Comparison of ENCODE assay signal across 28 mouse cellular contexts in the genomic region with DNA sequence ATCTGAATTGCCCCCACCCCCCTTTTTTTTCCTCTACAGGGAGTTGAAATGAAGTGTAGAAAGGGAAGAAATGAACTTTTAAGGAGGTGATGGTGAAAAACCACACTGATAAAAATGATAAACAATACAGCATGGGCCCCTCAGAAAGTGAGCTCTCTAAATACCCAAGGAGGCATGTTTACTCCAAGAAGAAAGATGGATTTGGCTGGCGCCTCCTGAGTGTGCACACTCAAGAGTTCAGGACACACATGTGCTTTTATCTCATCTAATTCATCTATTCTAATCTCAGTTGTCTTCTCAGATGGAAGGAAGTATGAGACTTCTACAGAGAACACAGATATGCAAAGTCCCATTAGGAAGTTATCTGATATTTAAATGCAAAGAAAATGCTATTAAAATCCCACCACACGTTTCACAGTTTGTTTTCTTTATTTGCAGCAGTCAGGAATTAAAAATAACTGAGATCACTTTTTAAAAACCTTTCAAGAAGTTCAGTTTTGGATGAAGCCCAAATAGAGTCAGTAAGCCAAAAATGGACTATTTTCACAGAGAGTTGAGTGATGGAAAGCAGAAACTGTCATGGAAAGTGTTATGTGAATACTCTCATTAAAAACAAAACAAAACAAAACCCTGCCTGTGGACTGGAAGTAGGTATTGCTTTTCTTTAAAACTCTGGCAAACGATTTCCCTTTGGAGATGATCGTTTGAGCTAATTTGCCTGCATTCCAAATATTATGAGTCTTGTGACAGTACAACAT.
DNase-seq lines count a peak whose midpoint lies in the region; ATAC-seq and TF ChIP-seq lines count a peak whose summit lies in the region.
"Had no signal": no experiment of that assay in that cellular context is flagged by ENCODE, and none has a peak within 500 bp of the region (broad histone marks: within the 10 kb centered on the region; RNA-seq: fewer than 3 reads in every experiment).

No protein-coding gene starts in this region.

- no peak for TF ChIP-seq CTCF in heart, adult 2 months (IDR thresholded peaks at IDR 0.05)

- H3K79me2 ChIP-seq in heart, adult 2 months (replicated peaks; ENCODE audit: control insufficient read depth, insufficient read depth, low read length), result no peaks in the 10 kb centered on the region

- H3K9me3 ChIP-seq in lung, embryonic 15.5 days, result no peaks in the 10 kb centered on the region
- H3K9me3 ChIP-seq in limb, embryonic 14.5 days (ENCODE audit: control insufficient read depth, low read length), result no peaks in the 10 kb centered on the region
- H3K9me3 ChIP-seq: embryonic facial prominence, embryonic 12.5 days; forebrain, embryonic 10.5 days; kidney, embryonic 15.5 days; limb, embryonic 12.5 days; liver, embryonic 12.5 days had no signal

- no peaks in the 10 kb centered on the region for H3K27me3 ChIP-seq in heart, adult 2 months (ENCODE audit: control insufficient read depth, insufficient read depth, low read length)
- H3K27me3 ChIP-seq in lung, embryonic 15.5 days, result no peaks in the 10 kb centered on the region
- no peaks in the 10 kb centered on the region for H3K27me3 ChIP-seq in limb, embryonic 14.5 days (ENCODE audit: control insufficient read depth, insufficient read depth, low read length)
- H3K27me3 ChIP-seq: embryonic facial prominence, embryonic 12.5 days; kidney, embryonic 15.5 days; limb, embryonic 12.5 days; liver, embryonic 12.5 days had no signal

- H3K27ac ChIP-seq in heart, adult 2 months, result no peak overlapping the region
- H3K27ac ChIP-seq in lung, embryonic 15.5 days, result no peak overlapping the region
- H3K27ac ChIP-seq in limb, embryonic 14.5 days (replicated peaks; ENCODE audit: low read depth, low read length), result no peak overlapping the region
- H3K27ac ChIP-seq: embryonic facial prominence, embryonic 12.5 days; forebrain, embryonic 10.5 days; hindbrain, embryonic 14.5 days; kidney, embryonic 15.5 days; limb, embryonic 12.5 days; liver, embryonic 12.5 days had no signal

- H3K36me3 ChIP-seq in heart, adult 2 months (ENCODE audit: control insufficient read depth, insufficient read depth, low read length), result no peaks in the 10 kb centered on the region
- H3K36me3 ChIP-seq in lung, embryonic 15.5 days, result no peaks in the 10 kb centered on the region
- H3K36me3 ChIP-seq in limb, embryonic 14.5 days (ENCODE audit: control insufficient read depth, insufficient read depth, low read length), result no peaks in the 10 kb centered on the region
- H3K36me3 ChIP-seq: embryonic facial prominence, embryonic 12.5 days; forebrain, embryonic 10.5 days; kidney, embryonic 15.5 days; limb, embryonic 12.5 days; liver, embryonic 12.5 days had no signal

- no peaks in the 10 kb centered on the region for H3K4me1 ChIP-seq in heart, adult 2 months (ENCODE audit: control insufficient read depth, insufficient read depth, low read length)
- H3K4me1 ChIP-seq in lung, embryonic 15.5 days, result no peaks in the 10 kb centered on the region
- H3K4me1 ChIP-seq in limb, embryonic 14.5 days (ENCODE audit: control insufficient read depth, insufficient read depth, low read length), result no peaks in the 10 kb centered on the region
- H3K4me1 ChIP-seq: embryonic facial prominence, embryonic 12.5 days; forebrain, embryonic 10.5 days; kidney, embryonic 15.5 days; limb, embryonic 12.5 days; liver, embryonic 12.5 days had no signal

- no peak overlapping the region for H3K9ac ChIP-seq in heart, adult 2 months (ENCODE audit: low read depth, low read length)
- H3K9ac ChIP-seq in lung, embryonic 15.5 days, result no peak overlapping the region
- H3K9ac ChIP-seq in limb, embryonic 14.5 days (ENCODE audit: low read depth, low read length, severe bottlenecking), result no peak overlapping the region
- H3K9ac ChIP-seq: embryonic facial prominence, embryonic 12.5 days; hindbrain, embryonic 14.5 days; kidney, embryonic 15.5 days; limb, embryonic 12.5 days; liver, embryonic 12.5 days; liver, postnatal 0 days had no signal

- no peak overlapping the region for H3K4me2 ChIP-seq in lung, embryonic 15.5 days
- no peak overlapping the region for H3K4me2 ChIP-seq in limb, embryonic 14.5 days (replicated peaks; ENCODE audit: low read depth, low read length, severe bottlenecking)
- H3K4me2 ChIP-seq: embryonic facial prominence, embryonic 12.5 days; heart, embryonic 11.5 days; hindbrain, embryonic 14.5 days; kidney, embryonic 15.5 days; limb, embryonic 12.5 days; liver, embryonic 12.5 days; midbrain, embryonic 11.5 days had no signal

- intact Hi-C loops in heart, adult 2 months (cut with DNase I), result no loop called here

- no peak overlapping the region for H3K4me3 ChIP-seq in heart, adult 2 months
- no peak overlapping the region for H3K4me3 ChIP-seq in lung, embryonic 15.5 days
- no peak overlapping the region for H3K4me3 ChIP-seq in limb, embryonic 14.5 days (replicated peaks; ENCODE audit: low read length)
- H3K4me3 ChIP-seq: embryonic facial prominence, embryonic 12.5 days; forebrain, embryonic 10.5 days; kidney, embryonic 15.5 days; limb, embryonic 12.5 days; liver, embryonic 12.5 days had no signal

- 44% methylated on average over 4 of the region's 4 CpGs for WGBS in heart, adult 2 months
- 18% methylated on average over 4 of the region's 4 CpGs for WGBS in lung, embryonic 15.5 days
- WGBS in limb, embryonic 14.5 days, result 34% methylated on average over 4 of the region's 4 CpGs

- DNase-seq in heart, adult 8-10 months (ENCODE audit: low spot score), result peak; percentile 15
- no peak for DNase-seq in heart, adult 2 months
- DNase-seq in lung, postnatal 4 days, result no peak
- DNase-seq in forelimb bud, embryonic 11.5 days (ENCODE audit: low read depth, low spot score), result peak; percentile 10
- peak; percentile 70 for DNase-seq in limb, embryonic 14.5 days (ENCODE audit: low spot score)
- no peak for DNase-seq in thymus, postnatal 0 days (ENCODE audit: low spot score)
- DNase-seq: adrenal gland, postnatal 25 days; B cell, adult 2 months; cerebellum, adult 11-12 months; cerebellum, adult 9-11 months; gastrocnemius, postnatal 10 days; heart, postnatal 4 days; kidney, adult 18-20 months; kidney, postnatal 25 days; liver, postnatal 0 days; spleen, adult 18-20 months; thymus, postnatal 14 days had no signal

- TF ChIP-seq POLR2A in heart, adult 2 months (IDR thresholded peaks at IDR 0.05; ENCODE audit: insufficient read depth, low read depth, low read length), result no peak
- TF ChIP-seq POLR2A in limb, embryonic 14.5 days (IDR thresholded peaks at IDR 0.05; ENCODE audit: borderline replicate concordance, extremely low read depth, insufficient read depth, insufficient read length), result no peak

- no peak for TF ChIP-seq EP300 in heart, adult 2 months (IDR thresholded peaks at IDR 0.05; ENCODE audit: insufficient read depth, low read depth, low read length)

- ATAC-seq in lung, embryonic 15.5 days (ENCODE audit: borderline replicate concordance, extremely low read depth, low FRiP score, low TSS enrichment), result peak; percentile 94
- peak; percentile 37; the same call in 1 of the 2 replicates for ATAC-seq in limb, embryonic 14.5 days (ENCODE audit: low FRiP score, low read depth)
- ATAC-seq: forebrain, embryonic 16.5 days; liver, embryonic 12.5 days; liver, postnatal 0 days; midbrain, embryonic 16.5 days had no signal

Comparison
In these comparisons a context has a peak if more than half of its experiments do, and no peak if none do; other contexts are left out.
1. DNase-seq: peak in heart, adult 8-10 months (single experiment), forelimb bud, embryonic 11.5 days (single experiment) and limb, embryonic 14.5 days (single experiment); none in heart, adult 2 months (0 of 2), lung, postnatal 4 days (0 of 2) and thymus, postnatal 0 days (single experiment).